Mouse (Mus musculus): ENCODE measurements around the gene Mtch1. TPM values are rescaled to one million over a fixed set of nuclear protein-coding genes. Genes with fewer than 3 reads are reported as not detected.

The Mtch1 gene
- polyA plus RNA-seq, 1 experiment, result 586 TPM

GRCm38 (mm10) chr17:29291793-29292192 lies 55.9 kb downstream of the Mtch1 start:
- no peak overlapping the region for H3K27ac ChIP-seq (ENCODE audit: insufficient read depth, low read length)
- TF ChIP-seq CTCF (IDR thresholded peaks at IDR 0.05; ENCODE audit: extremely low read depth, insufficient read depth, low read length) (no peak), POLR2A (IDR thresholded peaks at IDR 0.05; ENCODE audit: extremely low read depth, insufficient read depth, low read length) (no peak)
- H3K4me1 ChIP-seq (ENCODE audit: control insufficient read depth, insufficient read depth, low read length), result no peaks in the 10 kb centered on the region
- H3K4me3 ChIP-seq (ENCODE audit: insufficient read depth, low read length), result no peak overlapping the region

- Histone ChIP-seq H3K27ac (ENCODE audit: insufficient read depth, low read length) (no peak overlapping the region), H3K4me1 (ENCODE audit: control insufficient read depth, insufficient read depth, low read length) (peaks cover 4% of the 10 kb centered on the region; the same call in 1 of the 2 replicates), H3K4me3 (ENCODE audit: insufficient read depth, low read length) (no peak overlapping the region)
- TF ChIP-seq CTCF (IDR thresholded peaks at IDR 0.05; ENCODE audit: extremely low read depth, insufficient read depth, low read length) (no peak), POLR2A (IDR thresholded peaks at IDR 0.05; ENCODE audit: extremely low read depth, insufficient read depth, low read length) (no peak)
These were observed 65.3 kb downstream of the Mtch1 start for GRCm38 (mm10) chr17:29282216-29282952.

Other genes with a start within 250 kb of the Mtch1 start
- gene Rab44, start 233.8 kb downstream of the Mtch1 start, polyA plus RNA-seq (2012; rRNA removed), result 0.13 and 0.19 TPM in 2 replicates
- 91.3 and 107 TPM in 2 replicates for gene Cpne5, start 109.8 kb downstream of the Mtch1 start, polyA plus RNA-seq (2012; rRNA removed)
- 22.3 and 23.5 TPM in 2 replicates for gene Ppil1, start 83.7 kb downstream of the Mtch1 start, polyA plus RNA-seq (2012; rRNA removed)
- gene BC004004, start 79.1 kb downstream of the Mtch1 start, polyA plus RNA-seq (2012; rRNA removed), result 83.8 and 92.1 TPM in 2 replicates
- 0.36 and 0.67 TPM in 2 replicates for gene Pi16, start 30.3 kb downstream of the Mtch1 start, polyA plus RNA-seq (2012; rRNA removed)
- 16.8 and 17.0 TPM in 2 replicates for gene Fgd2, start 13.0 kb upstream of the Mtch1 start, polyA plus RNA-seq (2012; rRNA removed)
- 3.5 and 3.8 TPM in 2 replicates for gene Pim1, start 142.8 kb upstream of the Mtch1 start, polyA plus RNA-seq (2012; rRNA removed)
- gene Gm17657, start 201.7 kb upstream of the Mtch1 start, polyA plus RNA-seq (2012; rRNA removed), result not detected in 2 replicates
- gene Tbc1d22b, start 201.9 kb upstream of the Mtch1 start, polyA plus RNA-seq (2012; rRNA removed), result 36.5 and 39.5 TPM in 2 replicates
- gene Tmem217, start 204.5 kb upstream of the Mtch1 start, polyA plus RNA-seq (2012; rRNA removed), result 0.36 and 0.38 TPM in 2 replicates

Measured in cortical plate, adult 2 months (tissue).